Mouse (Mus musculus): ENCODE data around the gene St6galnac1. TPM values are rescaled to one million over a fixed set of nuclear protein-coding genes. Genes with fewer than 3 reads are reported as not detected.
A peak's percentile ranks its signal among the peaks of the same experiment; 100 is the strongest.

Gene St6galnac1
- polyA plus RNA-seq, 1 experiment from 2014 or later: 0.12 TPM

- H3K9ac ChIP-seq (ENCODE audit: low read depth, low read length): no peak overlapping the region
- H3K4me1 ChIP-seq (replicated peaks; ENCODE audit: control insufficient read depth, insufficient read depth, low read length): peaks cover 10% of the 10 kb centered on the region
- H3K36me3 ChIP-seq (ENCODE audit: control insufficient read depth, insufficient read depth): no peaks in the 10 kb centered on the region
- H3K27ac ChIP-seq (ENCODE audit: low read depth, low read length): no peak overlapping the region
- H3K4me3 ChIP-seq (ENCODE audit: low read depth, low read length): no peak overlapping the region
- no peaks in the 10 kb centered on the region for H3K9me3 ChIP-seq (ENCODE audit: control insufficient read depth)
- TF ChIP-seq CTCF (IDR thresholded peaks at IDR 0.05; ENCODE audit: low read depth): no peak
- no peaks in the 10 kb centered on the region for H3K27me3 ChIP-seq (replicated peaks; ENCODE audit: control insufficient read depth, insufficient read depth, low read length)
- 72% methylated on average over 5 of the region's 5 CpGs for WGBS
- H3K4me2 ChIP-seq (replicated peaks; ENCODE audit: low read depth): no peak overlapping the region
- no peak for ATAC-seq
These were observed 44.8 kb upstream of the St6galnac1 start for GRCm38 (mm10) chr11:116819932-116820593.

- no peak for TF ChIP-seq CTCF (IDR thresholded peaks at IDR 0.05; ENCODE audit: low read depth)
- H3K9ac ChIP-seq (ENCODE audit: low read depth, low read length): no peak overlapping the region
- H3K27me3 ChIP-seq (replicated peaks; ENCODE audit: control insufficient read depth, insufficient read depth, low read length): no peaks in the 10 kb centered on the region
- no peaks in the 10 kb centered on the region for H3K9me3 ChIP-seq (ENCODE audit: control insufficient read depth)
- peak overlapping the region; percentile 31; the same call in 1 of the 2 replicates for H3K27ac ChIP-seq (ENCODE audit: low read depth, low read length)
- peaks cover 17% of the 10 kb centered on the region for H3K4me1 ChIP-seq (replicated peaks; ENCODE audit: control insufficient read depth, insufficient read depth, low read length)
- ATAC-seq: peak; percentile 92
- 25% methylated on average over 8 of the region's 8 CpGs for WGBS
- H3K4me3 ChIP-seq (ENCODE audit: low read depth, low read length): no peak overlapping the region
- H3K4me2 ChIP-seq (replicated peaks; ENCODE audit: low read depth): no peak overlapping the region
- H3K36me3 ChIP-seq (ENCODE audit: control insufficient read depth, insufficient read depth): no peaks in the 10 kb centered on the region; the same call in 1 of the 2 replicates
These were observed 43.4 kb upstream of the St6galnac1 start for GRCm38 (mm10) chr11:116818722-116819121.

- Histone ChIP-seq H3K4me2 (replicated peaks; ENCODE audit: low read depth) (no peak overlapping the region), H3K4me3 (ENCODE audit: low read depth, low read length) (no peak overlapping the region), H3K36me3 (ENCODE audit: control insufficient read depth, insufficient read depth) (no peaks in the 10 kb centered on the region; the same call in 1 of the 2 replicates), H3K27me3 (replicated peaks; ENCODE audit: control insufficient read depth, insufficient read depth, low read length) (no peaks in the 10 kb centered on the region), H3K27ac (ENCODE audit: low read depth, low read length) (no peak overlapping the region), H3K4me1 (replicated peaks; ENCODE audit: control insufficient read depth, insufficient read depth, low read length) (peaks cover 17% of the 10 kb centered on the region), H3K9ac (ENCODE audit: low read depth, low read length) (no peak overlapping the region), H3K9me3 (ENCODE audit: control insufficient read depth) (no peaks in the 10 kb centered on the region)
- no peak for TF ChIP-seq CTCF (IDR thresholded peaks at IDR 0.05; ENCODE audit: low read depth)
- WGBS: 97% methylated on average over 5 of the region's 5 CpGs
- ATAC-seq: no peak
These were observed 42.3 kb upstream of the St6galnac1 start for GRCm38 (mm10) chr11:116817567-116817966.

GRCm38 (mm10) chr11:116816769-116817168 lies 41.5 kb upstream of the St6galnac1 start:
- H3K4me3 ChIP-seq (ENCODE audit: low read depth, low read length): no peak overlapping the region
- H3K4me1 ChIP-seq (replicated peaks; ENCODE audit: control insufficient read depth, insufficient read depth, low read length): peaks cover 17% of the 10 kb centered on the region
- 0 out of 2 replicates have a peak, but pooled peaks have one; percentile 18 for TF ChIP-seq CTCF (IDR thresholded peaks at IDR 0.05; ENCODE audit: low read depth)
- no peak overlapping the region for H3K9ac ChIP-seq (ENCODE audit: low read depth, low read length)
- H3K9me3 ChIP-seq (ENCODE audit: control insufficient read depth): no peaks in the 10 kb centered on the region
- H3K36me3 ChIP-seq (ENCODE audit: control insufficient read depth, insufficient read depth): no peaks in the 10 kb centered on the region; the same call in 1 of the 2 replicates
- no peak overlapping the region for H3K27ac ChIP-seq (ENCODE audit: low read depth, low read length)
- no peaks in the 10 kb centered on the region for H3K27me3 ChIP-seq (replicated peaks; ENCODE audit: control insufficient read depth, insufficient read depth, low read length)
- ATAC-seq: no peak
- no peak overlapping the region for H3K4me2 ChIP-seq (replicated peaks; ENCODE audit: low read depth)
- 74% methylated on average over 5 of the region's 5 CpGs for WGBS

- ATAC-seq: no peak
- Histone ChIP-seq H3K27ac (ENCODE audit: low read depth, low read length) (peak overlapping the region; percentile 37), H3K36me3 (ENCODE audit: control insufficient read depth, insufficient read depth) (peaks cover 5% of the 10 kb centered on the region; the same call in 1 of the 2 replicates), H3K9me3 (ENCODE audit: control insufficient read depth) (no peaks in the 10 kb centered on the region), H3K9ac (ENCODE audit: low read depth, low read length) (no peak overlapping the region), H3K27me3 (replicated peaks; ENCODE audit: control insufficient read depth, insufficient read depth, low read length) (no peaks in the 10 kb centered on the region), H3K4me3 (ENCODE audit: low read depth, low read length) (no peak overlapping the region), H3K4me2 (replicated peaks; ENCODE audit: low read depth) (peak overlapping the region; percentile 24; the same call in 1 of the 2 replicates), H3K4me1 (replicated peaks; ENCODE audit: control insufficient read depth, insufficient read depth, low read length) (peaks cover 14% of the 10 kb centered on the region)
- 43% methylated on average over 7 of the region's 7 CpGs for WGBS
- no peak for TF ChIP-seq CTCF (IDR thresholded peaks at IDR 0.05; ENCODE audit: low read depth)
These were observed 39.6 kb upstream of the St6galnac1 start for GRCm38 (mm10) chr11:116814884-116815415.

GRCm38 (mm10) chr11:116814076-116814883 lies 39.0 kb upstream of the St6galnac1 start:
- Histone ChIP-seq H3K9ac (ENCODE audit: low read depth, low read length) (0 out of 2 replicates have a peak overlapping the region, but pooled peaks have one; percentile 13), H3K4me1 (replicated peaks; ENCODE audit: control insufficient read depth, insufficient read depth, low read length) (peaks cover 14% of the 10 kb centered on the region), H3K4me3 (ENCODE audit: low read depth, low read length) (no peak overlapping the region), H3K36me3 (ENCODE audit: control insufficient read depth, insufficient read depth) (peaks cover 10% of the 10 kb centered on the region; the same call in 1 of the 2 replicates), H3K27me3 (replicated peaks; ENCODE audit: control insufficient read depth, insufficient read depth, low read length) (no peaks in the 10 kb centered on the region), H3K27ac (ENCODE audit: low read depth, low read length) (peak overlapping the region; percentile 37), H3K9me3 (ENCODE audit: control insufficient read depth) (no peaks in the 10 kb centered on the region), H3K4me2 (replicated peaks; ENCODE audit: low read depth) (peak overlapping the region; percentile 24; the same call in 1 of the 2 replicates)
- WGBS: 32% methylated on average over 20 of the region's 20 CpGs
- ATAC-seq: no peak
- TF ChIP-seq CTCF (IDR thresholded peaks at IDR 0.05; ENCODE audit: low read depth): peak; percentile 13; the same call in 1 of the 2 replicates
